Mouse (Mus musculus): Measurements from ENCODE around the gene Olfr458. TPM values are rescaled to one million over a fixed set of nuclear protein-coding genes. Genes with fewer than 3 reads are reported as not detected.
A peak's percentile ranks its signal among the peaks of the same experiment; 100 is the strongest.
"Not testable (repeated sequence)": the region's sequence is repeated elsewhere in the genome, so short reads cannot be mapped to it uniquely, and the experiment has no call there.

The Olfr458 gene
- total RNA-seq (2021): not detected
- long read RNA-seq: 0 reads

DNA sequence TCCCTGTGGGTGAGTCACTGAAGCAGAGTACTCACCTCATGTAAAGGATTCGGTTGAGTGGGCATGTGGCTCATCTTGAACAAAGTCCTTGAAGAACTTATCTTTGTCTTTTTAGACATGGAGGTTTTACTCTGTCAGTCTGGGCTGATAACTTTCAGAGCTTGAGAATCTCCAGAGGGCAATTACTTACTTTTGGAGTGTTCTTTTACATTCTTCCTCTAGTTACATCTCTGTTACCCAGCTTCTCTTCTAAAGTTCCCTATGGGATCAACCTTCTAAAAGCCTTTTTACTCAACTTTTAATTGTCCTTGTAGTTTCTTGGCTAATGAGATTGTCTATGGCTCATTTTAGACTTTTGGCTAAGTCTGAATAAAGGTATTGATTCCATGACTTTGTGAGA is at the start of gene Olfr458:
Olfr458 (minus strand) TSS at position 101 of the 400 bp plus-strand sequence.
- DNase-seq (ENCODE audit: low spot score in 2 of 2): no peak

DNA sequence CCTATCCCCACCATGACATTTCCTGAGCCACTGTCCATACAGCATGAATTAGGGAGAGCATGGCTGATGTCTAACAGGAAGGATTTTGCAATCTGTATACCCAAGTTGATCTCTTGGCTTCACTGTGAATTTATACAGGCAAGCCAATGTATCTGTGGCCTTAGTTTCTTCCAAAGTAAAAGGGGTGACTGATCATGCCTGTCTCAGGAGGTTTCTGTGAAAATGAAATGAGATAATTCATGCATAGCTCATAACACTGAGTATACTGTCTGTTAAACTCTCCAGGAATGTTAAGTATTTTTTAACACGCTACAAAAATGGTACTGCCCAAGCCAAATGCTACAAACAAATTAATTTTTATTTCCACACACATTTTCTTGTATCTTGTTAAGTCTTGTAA is 48.5 kb upstream of the Olfr458 start:
- DNase-seq (ENCODE audit: low spot score in 2 of 2): no peak

DNA sequence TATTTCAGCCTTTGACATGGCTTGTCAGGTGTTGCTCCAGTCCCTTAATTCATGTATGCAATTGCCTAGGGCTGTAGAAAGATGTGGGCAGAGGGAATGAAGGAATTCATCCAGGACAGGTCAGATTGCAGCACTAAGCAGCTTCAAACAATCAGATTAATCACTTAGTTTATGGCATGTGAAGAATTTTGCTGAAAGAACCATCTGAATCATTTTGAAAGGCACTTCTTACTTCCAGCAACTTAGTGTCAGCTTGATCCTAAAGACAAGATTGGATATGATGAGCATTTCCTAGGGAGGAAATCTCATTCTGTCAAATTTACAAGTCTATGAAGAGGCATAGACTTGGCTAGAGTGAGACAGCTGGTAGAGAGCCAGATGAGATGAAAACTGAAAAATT is 44.3 kb upstream of the Olfr458 start:
- no peak for DNase-seq (ENCODE audit: low spot score in 2 of 2)

GRCm38 (mm10) chr6:42503478-42503877 is 38.5 kb upstream of the Olfr458 start:
- DNase-seq (ENCODE audit: low spot score in 2 of 2): peak in 1 of 2 experiments; percentile 22

GRCm38 (mm10) chr6:42489731-42490130 is 24.7 kb upstream of the Olfr458 start:
- no peak for DNase-seq (ENCODE audit: low spot score in 2 of 2)

- DNase-seq (ENCODE audit: low spot score in 2 of 2): no peak
Measured at GRCm38 (mm10) chr6:42487114-42487513, 22.1 kb upstream of the Olfr458 start, which contains the start of gene Olfr456. TSS of gene Olfr456 (minus strand) at chr6:42487214.

DNA sequence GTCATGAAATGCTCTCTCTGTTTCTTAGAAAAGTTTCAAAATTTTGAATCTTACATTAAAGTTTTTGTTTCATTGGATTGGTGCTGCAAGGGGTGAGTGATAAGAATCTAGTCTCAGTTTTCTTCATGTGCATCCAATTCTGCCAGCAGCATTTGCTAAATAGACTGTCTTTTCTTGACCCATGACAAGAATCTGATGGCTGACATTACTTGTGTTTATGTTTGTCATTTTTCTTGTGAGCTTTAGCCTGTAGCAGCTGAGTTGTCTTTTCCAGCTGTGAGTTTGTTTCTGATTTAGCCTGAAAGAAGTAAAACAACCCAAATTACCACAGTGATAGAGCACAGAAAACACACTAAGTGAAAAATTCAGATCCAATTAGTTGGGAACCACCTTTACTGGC is 19.6 kb upstream of the Olfr458 start:
- no peak for DNase-seq (ENCODE audit: low spot score in 2 of 2)

DNA sequence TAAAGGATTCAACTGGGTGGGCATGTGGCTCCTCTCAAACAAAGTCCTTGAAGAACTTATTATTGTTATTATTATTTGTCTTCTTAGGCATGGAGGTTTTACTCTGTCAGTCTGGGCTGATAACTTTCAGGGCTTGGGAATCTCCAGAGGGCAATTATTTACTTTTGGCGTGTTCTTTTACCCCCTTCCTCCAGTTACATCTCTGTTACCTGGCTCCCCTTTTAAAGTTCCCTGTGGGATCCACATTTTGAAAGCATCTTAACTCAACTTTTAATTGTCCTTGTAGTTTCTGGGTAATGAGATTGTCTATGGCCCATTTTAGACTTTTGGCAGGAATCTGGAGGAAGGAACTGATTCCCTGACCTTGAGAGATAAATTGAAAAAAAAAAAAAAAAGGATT is 11.2 kb upstream of the Olfr458 start, which contains the start of gene Olfr457:
Olfr457 (minus strand) TSS at position 101 of the 400 bp plus-strand sequence.
- no peak for DNase-seq (ENCODE audit: low spot score in 2 of 2)

DNA sequence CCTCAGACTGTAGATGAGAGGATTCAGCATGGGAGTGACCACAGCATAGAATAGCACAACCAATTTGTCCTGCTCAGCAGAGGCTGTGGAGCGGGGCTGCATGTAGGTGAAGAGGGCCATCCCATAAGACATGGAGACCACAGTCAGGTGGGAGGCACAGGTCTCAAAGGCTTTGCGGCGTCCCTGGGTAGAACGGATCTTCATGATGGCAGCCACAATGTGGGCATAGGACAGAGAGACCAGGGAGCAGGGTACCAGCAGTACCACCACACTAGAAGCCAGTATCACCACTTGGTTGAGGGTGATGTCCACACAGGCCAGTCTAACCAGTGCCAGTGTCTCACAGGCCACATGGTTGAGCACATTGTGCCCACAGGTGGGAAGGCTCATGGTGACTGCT is 6.3 kb upstream of the Olfr458 start:
- not testable (repeated sequence) for DNase-seq (ENCODE audit: low spot score in 2 of 2)

DNA sequence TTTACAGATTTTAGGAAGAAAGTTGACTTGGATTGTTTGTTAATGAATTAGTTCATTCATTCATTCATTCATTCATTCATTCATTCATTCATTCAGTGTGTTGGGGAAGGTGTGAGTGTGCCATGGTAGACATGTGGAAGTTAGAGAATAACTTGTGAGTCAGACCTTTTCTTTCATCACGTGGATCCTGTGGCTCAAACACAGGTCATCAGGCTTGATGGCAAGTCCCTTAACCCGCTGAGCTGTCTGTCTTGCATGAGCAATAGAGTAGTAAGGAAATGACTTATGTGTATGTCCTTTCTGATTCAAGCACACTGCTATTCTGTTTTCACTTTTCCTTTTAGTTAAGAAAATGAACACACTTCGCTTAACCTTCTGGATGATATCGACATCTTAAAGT is 5.5 kb upstream of the Olfr458 start:
- no peak for DNase-seq (ENCODE audit: low spot score in 2 of 2)

GRCm38 (mm10) chr6:42447381-42447780 is 17.6 kb downstream of the Olfr458 start:
- DNase-seq (ENCODE audit: low spot score in 2 of 2): no peak

- DNase-seq (ENCODE audit: low spot score in 2 of 2): no peak
Measured at GRCm38 (mm10) chr6:42444491-42444890, 20.5 kb downstream of the Olfr458 start.

DNA sequence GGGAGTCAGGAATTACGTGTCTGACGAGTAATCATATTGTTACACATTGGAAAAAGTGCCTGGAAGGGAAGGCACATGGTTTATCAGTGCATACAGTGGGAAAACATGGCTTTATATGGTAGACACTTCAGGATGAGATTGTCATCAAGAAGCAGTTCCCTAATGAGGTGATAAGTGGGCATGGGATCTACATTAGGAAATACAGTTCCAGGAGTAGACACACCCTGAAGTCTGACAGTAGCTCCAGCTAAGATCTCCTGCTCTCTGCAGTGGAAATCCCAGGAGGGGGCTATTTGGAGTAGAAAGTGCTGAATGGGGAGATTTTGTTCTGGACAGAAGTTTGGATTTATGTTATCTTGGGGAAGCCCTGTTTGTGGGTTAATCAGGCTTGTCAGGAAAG is 23.6 kb downstream of the Olfr458 start:
- DNase-seq (ENCODE audit: low spot score in 2 of 2): no peak

- DNase-seq (ENCODE audit: low spot score in 2 of 2): no peak
Measured at GRCm38 (mm10) chr6:42435490-42435889, 29.5 kb downstream of the Olfr458 start.

GRCm38 (mm10) chr6:42434446-42434845 is 30.6 kb downstream of the Olfr458 start, which contains the start of gene Tas2r126:
TSS of gene Tas2r126 (plus strand) at chr6:42434535.
- DNase-seq (ENCODE audit: low spot score in 2 of 2): no peak

DNA sequence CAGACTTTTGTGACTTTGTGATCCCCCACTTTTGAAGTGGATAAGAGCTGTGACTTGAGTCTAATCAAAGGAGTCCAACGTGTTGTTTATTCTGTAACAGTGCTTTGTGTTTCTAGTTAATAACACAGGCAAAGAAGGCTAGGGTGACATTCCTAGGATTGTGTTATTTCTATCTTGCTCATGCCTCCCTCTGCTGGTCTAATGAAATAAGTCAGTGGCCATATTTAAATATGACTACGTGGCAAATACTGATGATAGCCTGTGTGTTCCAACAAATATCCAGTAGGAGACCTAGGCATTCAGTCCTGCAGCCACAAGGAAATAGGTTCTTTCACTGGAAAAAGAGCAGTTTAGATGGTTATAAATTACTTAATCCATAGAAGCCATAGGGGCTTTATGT is 31.4 kb downstream of the Olfr458 start:
- no peak for DNase-seq (ENCODE audit: low spot score in 2 of 2)

DNA sequence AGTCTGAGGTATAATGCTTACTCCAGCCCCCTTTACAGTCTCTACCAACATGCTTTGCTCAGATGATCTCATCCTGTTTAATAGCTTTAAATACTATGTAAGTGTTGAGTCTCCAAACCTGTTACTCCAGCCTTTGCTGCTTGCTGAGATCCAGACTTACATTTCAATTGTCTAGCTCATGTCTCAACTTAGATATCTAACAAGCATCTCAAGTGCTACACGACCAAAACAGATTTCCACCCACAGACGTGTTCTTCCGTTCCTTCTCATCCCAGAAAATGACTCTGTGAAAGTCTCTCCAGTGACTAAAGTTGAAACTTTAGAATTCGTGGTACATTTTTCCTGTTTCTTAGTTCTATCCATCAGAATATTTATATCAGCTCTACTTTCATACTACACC is 38.7 kb downstream of the Olfr458 start:
- DNase-seq (ENCODE audit: low spot score in 2 of 2): no peak

DNA sequence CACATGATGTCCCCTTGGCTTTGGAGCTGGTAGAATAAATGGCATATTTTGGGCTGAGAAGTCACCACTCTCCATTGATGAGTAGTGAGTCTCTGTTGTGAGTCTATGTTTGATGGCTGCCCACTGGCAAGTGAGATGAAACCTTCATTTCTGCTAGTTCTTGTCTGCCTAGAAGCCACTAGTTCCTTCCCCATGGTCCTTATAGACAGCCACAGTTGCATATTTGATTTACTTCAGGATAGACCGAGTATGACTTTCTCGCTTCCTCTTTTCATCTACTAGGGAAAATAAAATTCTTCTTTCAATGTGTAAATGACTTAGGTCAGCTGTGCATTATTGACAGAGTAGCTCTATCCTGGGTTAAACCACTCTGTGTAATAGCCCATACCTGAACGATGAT is 40.5 kb downstream of the Olfr458 start:
- no peak for DNase-seq (ENCODE audit: low spot score in 2 of 2)

- DNase-seq (ENCODE audit: low spot score in 2 of 2): no peak
Measured at GRCm38 (mm10) chr6:42421439-42421838, 43.6 kb downstream of the Olfr458 start.

DNA sequence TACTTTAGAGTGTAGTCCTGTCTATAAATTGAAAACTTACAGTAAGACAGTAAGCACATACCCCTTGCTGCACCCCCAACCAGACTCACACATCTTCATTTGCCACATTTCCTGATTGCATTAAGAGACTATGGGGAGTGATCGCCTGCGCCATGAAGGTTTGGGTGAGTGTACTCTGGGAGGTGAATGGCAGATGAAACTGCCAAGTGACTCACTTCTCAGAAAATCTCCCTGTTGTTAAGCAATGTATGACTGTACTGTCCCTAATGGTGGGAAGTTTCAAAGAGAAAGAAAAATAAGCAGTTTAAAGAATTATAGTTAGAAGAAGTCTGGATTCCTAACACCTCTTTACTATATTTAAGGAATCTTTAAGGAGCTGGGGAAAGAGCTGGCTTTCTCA is 45.6 kb downstream of the Olfr458 start:
- DNase-seq (ENCODE audit: low spot score in 2 of 2): no peak

All from layer of hippocampus, postnatal 10 days (tissue).